Mouse (Mus musculus) left cerebral cortex, postnatal 25 days (tissue): Measurements from ENCODE around the gene Ccdc57. TPM values are rescaled to one million over a fixed set of nuclear protein-coding genes. Genes with fewer than 3 reads are reported as not detected.
"Not testable (repeated sequence)": the region's sequence is repeated elsewhere in the genome, so short reads cannot be mapped to it uniquely, and the experiment has no call there.

ENCODE experiments used
- DNase-seq, 2 experiments: peaks; one replicate each; pipeline ENCODE4 v3.0.0; 2022; ENCODE audit warnings: low spot score in 2 of 2, mixed read lengths in 1 of 2
- intact Hi-C: fragments of 180-260 bp; cut with DNase I; formaldehyde crosslinking; loops from one replicate; pipeline ENCODE4 v1.15.1; 2025
- total RNA-seq, 2 experiments: library from RNA; stranded (reverse); gene quantifications; 2 replicates each; pipeline ENCODE4 v1.2.3; 2021

Ccdc57 gene
- total RNA-seq, 2 experiments from 2014 or later = 6.7 to 8.0 TPM

- DNase-seq = peak; percentile 80 to 84
- intact Hi-C loops = no loop called here
Observed at GRCm38 (mm10) chr11:120800061-120800904, 132.4 kb downstream of the Ccdc57 start.

- DNase-seq = no peak
- intact Hi-C loops = no loop called here
Observed at GRCm38 (mm10) chr11:120799316-120799890, 133.3 kb downstream of the Ccdc57 start.

- intact Hi-C loops = no loop called here
- DNase-seq = no peak
Observed at GRCm38 (mm10) chr11:120798244-120798643, 134.4 kb downstream of the Ccdc57 start.

GRCm38 (mm10) chr11:120796614-120796946, 136.1 kb downstream of the Ccdc57 start:
- intact Hi-C loops = no loop called here
- no peak for DNase-seq

GRCm38 (mm10) chr11:120795756-120796613, 136.7 kb downstream of the Ccdc57 start, which contains the start of gene Dus1l:
Gene Dus1l (minus strand): TSS chr11:120796403.
- peak; percentile 95 to 98 for DNase-seq
- intact Hi-C loops = no loop called here

GRCm38 (mm10) chr11:120792652-120793051, 140.0 kb downstream of the Ccdc57 start:
- intact Hi-C loops = no loop called here

GRCm38 (mm10) chr11:120789810-120790209, 142.9 kb downstream of the Ccdc57 start:
- intact Hi-C loops = no loop called here
- DNase-seq = no peak

More at GRCm38 (mm10) chr11:120792652-120793051, 140.0 kb downstream of the Ccdc57 start:
- no peak for DNase-seq

GRCm38 (mm10) chr11:120789355-120789754, 143.3 kb downstream of the Ccdc57 start:
- intact Hi-C loops = no loop called here
- no peak for DNase-seq

- intact Hi-C loops, DNase-seq: not testable (repeated sequence)
Observed at GRCm38 (mm10) chr11:120788460-120788859, 144.2 kb downstream of the Ccdc57 start.

- no peak for DNase-seq
- intact Hi-C loops = no loop called here
Observed at GRCm38 (mm10) chr11:120785145-120785544, 147.5 kb downstream of the Ccdc57 start.

- DNase-seq = peak; percentile 82 to 83
- intact Hi-C loops = no loop called here
Observed at GRCm38 (mm10) chr11:120784064-120784791, 148.4 kb downstream of the Ccdc57 start, which contains the start of the genes Rfng and Gps1. Gene Rfng (minus strand): TSS chr11:120784207. Gene Gps1 (plus strand): TSS chr11:120784272.

- intact Hi-C loops = no loop called here
- DNase-seq = no peak
Observed at GRCm38 (mm10) chr11:120783426-120784063, 149.1 kb downstream of the Ccdc57 start.

GRCm38 (mm10) chr11:120781361-120781760, 151.3 kb downstream of the Ccdc57 start:
- DNase-seq, intact Hi-C loops: not testable (repeated sequence)

- intact Hi-C loops = loop anchor here (5.0 kb wide), 1 partner anchor 163 kb away; the partner anchor contains the start of gene Pcyt2
Observed at GRCm38 (mm10) chr11:120779876-120780275, 152.8 kb downstream of the Ccdc57 start.

GRCm38 (mm10) chr11:120777123-120777522, 155.5 kb downstream of the Ccdc57 start:
- intact Hi-C loops = loop anchor here (2.0 to 5.0 kb wide), 2 partner anchors 64 to 160 kb away; partner anchors contain the start of genes Cenpx, Lrrc45 and Pcyt2
- DNase-seq = peak in 1 of 2 experiments; percentile 1

More at GRCm38 (mm10) chr11:120779876-120780275, 152.8 kb downstream of the Ccdc57 start:
- DNase-seq = no peak
